Mouse (Mus musculus) kidney, adult 8-10 months (tissue): Measurements from ENCODE around the gene Hist1h1a.
A peak's percentile ranks its signal among the peaks of the same experiment; 100 is the strongest.
"Not testable (repeated sequence)": the region's sequence is repeated elsewhere in the genome, so short reads cannot be mapped to it uniquely, and the experiment has no call there.

Experiments
- DNase-seq, 2 experiments: peaks; one replicate each; pipeline ENCODE4 v3.0.0; 2022

Gene Hist1h1a

GRCm38 (mm10) chr13:23760240-23760971, 3.1 kb upstream of the Hist1h1a start:
- DNase-seq, result no peak

DNA sequence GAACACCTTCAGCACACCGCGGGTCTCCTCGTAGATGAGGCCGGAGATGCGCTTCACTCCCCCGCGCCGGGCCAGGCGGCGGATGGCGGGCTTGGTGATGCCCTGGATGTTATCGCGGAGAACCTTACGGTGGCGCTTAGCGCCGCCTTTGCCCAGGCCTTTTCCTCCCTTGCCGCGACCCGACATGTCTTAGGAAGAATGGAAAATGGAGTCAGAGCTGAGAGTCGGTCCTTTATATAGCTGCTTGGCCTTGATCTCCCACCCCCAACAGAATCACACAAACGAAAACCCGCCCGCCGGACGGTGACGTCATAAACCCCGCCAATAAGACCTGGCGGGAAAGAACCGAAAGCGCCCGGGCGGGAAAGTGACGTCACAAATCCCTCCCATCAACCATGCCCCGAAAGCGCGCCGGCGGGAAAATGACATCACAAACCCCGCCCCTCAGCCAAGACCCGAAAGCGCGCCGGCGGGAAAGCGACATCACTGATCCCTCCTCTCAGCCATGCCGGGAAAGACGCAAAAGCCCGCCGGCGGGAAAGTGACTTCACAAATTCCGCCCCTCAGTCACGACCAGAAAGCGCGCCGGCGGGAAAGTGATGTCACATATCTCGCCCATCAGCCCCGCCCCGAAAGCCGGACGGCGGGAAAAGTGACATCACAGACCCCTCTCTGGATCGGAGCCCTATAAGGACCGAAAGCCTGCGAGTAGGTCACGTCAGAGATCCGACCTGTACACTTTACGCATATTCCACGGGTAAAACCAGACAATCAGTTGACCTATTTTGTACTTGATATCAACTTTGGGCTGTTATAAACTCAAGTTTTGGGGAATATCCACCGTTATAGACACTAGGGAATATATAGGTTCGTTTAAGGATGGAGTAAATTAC, 2.2 kb upstream of the Hist1h1a start, which contains the start of gene Hist1h4a:
Gene Hist1h4a (minus strand): TSS at position 259 of the 893 bp plus-strand sequence.
- DNase-seq, result peak; percentile 93 to 95

DNA sequence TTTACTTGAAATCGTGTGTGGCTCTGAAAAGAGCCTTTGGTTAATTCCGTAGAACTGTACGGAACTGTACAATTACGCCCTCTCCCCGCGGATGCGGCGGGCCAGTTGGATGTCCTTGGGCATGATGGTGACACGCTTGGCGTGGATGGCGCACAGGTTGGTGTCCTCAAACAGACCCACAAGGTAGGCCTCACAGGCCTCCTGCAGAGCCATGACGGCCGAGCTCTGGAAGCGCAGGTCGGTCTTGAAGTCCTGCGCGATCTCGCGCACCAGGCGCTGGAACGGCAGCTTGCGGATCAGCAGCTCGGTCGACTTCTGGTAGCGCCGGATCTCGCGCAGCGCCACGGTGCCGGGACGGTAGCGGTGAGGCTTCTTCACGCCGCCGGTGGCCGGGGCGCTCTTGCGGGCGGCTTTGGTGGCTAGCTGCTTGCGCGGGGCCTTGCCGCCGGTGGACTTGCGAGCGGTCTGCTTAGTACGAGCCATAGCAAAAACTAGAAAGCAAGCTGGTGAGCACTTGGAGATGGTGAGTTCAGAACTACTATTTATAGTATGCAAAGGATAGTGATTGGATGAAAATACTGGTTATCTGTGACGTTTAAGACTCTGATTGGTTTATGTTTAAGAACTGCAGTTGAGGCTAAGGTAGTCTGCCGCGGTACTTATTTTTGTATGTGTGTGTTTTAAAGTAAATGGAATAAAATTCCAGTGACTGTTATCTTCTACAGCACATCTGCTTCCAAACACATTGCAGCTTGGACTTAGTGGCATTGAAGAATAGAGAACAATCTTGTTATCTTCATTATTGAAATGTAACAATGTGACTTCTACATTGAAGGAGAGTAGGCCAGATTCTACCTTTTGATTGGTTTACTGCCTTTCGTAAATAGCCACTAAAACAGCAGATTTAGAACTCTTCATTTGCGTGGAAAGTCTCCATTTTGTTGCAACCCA, 1.3 kb upstream of the Hist1h1a start, which contains the start of gene Hist1h3a:
Gene Hist1h3a (minus strand): TSS at position 516 of the 951 bp plus-strand sequence.
- peak; percentile 45 to 72 for DNase-seq

GRCm38 (mm10) chr13:23763242-23763585, 252 bp upstream of the Hist1h1a start:
- no peak for DNase-seq

DNA sequence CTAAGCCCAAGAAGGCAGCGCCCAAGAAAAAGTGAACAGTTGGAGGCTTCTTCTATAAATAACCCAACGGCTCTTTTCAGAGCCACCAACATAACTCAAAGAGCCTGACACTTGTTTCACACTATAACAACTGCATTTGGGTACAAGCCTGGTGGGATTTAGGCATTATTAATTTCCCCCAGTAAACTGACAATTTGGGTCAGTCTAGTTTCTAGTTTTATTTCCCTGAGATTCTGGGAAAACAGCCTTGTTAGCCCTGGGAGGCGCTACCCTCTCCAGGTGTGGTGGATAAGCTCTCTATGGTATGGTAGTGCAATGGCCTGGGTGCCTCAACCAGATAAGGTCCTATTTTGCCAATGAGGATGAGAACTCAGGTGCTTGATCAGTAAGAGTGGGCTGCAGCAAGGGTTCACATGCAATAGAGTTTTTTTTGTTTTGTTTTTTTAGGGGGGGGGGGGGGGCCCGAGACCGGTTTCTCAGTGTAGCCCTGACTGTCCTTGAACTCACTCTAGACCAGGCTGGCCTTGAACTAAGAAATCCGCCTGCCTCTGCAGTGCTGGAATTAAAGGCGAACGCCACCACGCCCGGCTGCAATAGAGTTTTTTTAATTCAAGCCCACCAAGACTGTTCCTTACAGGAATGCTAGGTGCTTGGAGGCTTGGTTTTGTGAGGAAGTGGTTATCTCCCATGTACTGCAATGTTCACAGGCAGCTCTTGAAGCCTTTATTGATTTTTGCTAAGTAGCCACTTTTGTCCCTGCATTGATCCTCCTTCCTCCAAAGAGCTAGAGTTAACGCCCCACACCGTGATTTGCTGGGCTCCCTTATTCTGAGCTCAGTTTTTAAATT, 1.1 kb downstream of the Hist1h1a start:
- DNase-seq, result no peak

DNA sequence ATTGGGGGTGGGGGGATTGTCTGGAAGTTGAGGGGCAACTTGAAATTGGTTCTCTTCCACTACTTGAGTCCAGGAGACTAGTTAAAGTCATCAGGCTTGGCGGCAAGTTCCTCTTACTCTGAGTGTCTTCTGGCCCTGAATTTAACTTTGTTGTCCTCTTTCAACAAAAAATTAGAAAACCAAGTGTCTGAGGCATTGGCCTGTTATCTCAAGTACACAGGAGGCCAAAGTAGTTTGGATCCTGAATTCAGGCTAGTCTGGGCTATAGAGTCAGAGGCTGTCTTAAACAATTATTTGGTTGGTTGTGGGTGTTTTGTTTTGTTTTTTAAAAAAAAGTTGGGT, 1.7 kb downstream of the Hist1h1a start:
- DNase-seq, result no peak

GRCm38 (mm10) chr13:23766772-23767171, 3.3 kb downstream of the Hist1h1a start:
- no peak for DNase-seq

DNA sequence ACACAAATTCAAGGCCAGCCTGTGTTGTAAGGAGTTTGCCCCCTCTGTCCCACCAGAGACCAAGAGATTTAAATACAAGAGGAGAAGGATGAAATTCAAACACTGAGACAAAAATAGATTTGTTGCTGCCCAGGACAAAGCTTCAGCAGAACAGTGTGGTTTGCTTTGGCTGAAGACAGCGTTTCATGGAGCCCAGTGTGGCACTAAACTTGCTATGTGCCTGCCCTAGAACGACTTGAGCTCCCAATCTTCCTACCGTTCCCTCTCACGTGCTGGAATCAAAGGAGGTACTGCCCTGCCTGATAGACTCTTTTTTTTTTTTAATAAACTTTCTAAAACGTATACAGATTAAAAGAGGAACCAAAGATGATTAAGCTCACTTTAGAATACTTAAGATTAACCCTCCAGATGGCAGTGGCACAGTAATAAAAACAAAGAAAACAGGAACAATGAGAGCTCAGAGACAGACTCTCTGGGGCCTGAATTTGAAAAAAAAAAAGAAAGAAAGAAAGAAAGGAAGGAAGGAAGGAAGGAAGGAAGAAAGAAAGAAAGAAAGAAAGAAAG, 5.5 kb downstream of the Hist1h1a start:
- no peak for DNase-seq

DNA sequence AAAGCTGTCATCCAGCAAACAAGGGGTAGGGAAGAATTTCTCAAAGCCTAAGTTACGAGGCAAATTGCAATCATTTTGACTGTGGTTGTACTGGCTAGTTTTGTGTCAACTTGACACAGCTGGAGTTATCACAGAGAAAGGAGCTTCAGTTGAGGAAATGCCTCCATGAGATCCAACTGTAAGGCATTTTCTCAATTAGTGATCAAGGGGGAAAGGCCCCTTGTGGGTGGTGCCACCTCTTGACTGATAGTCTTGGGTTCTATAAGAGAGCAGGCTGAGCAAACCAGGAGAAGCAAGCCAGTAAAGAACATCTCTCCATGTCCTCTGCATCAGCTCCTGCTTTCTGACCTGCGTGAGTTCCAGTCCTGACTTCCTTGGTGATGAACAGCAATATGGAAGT, 6.1 kb downstream of the Hist1h1a start, which contains the start of gene Trim38:
Gene Trim38 (plus strand): TSS at position 301 of the 400 bp plus-strand sequence.
- not testable (repeated sequence) for DNase-seq

DNA sequence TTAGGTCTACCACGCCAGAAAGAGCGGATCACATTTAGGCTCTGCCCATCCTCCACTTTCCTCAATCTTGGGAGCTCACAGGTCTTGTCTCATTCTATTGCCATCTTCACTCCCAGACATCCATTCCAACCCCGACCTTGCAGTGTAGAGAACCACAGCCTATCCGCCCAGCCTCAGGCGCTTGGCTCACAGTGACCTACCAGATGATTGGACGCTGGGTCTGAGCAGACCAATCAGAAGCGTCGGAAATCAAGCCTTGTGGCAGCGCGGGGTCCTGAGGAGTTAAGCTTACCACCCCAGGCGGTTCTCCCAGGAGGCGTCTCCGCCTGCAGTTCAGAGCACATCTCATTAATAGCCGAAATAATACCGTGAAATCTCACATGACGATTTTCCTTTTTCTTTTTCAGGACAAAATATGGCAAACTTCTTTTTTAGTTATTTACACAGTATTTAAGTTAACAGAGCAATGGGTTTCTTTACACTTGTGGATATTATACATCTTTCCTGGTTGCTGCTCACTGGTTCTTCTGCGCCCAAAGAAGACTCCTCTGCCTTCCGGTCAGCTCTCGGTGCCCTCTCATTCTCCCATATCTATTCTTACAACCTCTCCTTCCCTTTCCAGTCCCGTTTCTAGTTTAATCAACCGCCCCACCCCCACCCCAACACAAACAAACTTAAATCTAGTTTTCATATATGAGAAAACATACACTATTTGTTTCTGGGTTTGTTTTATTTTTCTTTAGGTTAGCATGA, 9.3 kb downstream of the Hist1h1a start:
- DNase-seq, result no peak

- DNase-seq, result no peak
These were observed 14.9 kb downstream of the Hist1h1a start for GRCm38 (mm10) chr13:23778339-23778738.

DNA sequence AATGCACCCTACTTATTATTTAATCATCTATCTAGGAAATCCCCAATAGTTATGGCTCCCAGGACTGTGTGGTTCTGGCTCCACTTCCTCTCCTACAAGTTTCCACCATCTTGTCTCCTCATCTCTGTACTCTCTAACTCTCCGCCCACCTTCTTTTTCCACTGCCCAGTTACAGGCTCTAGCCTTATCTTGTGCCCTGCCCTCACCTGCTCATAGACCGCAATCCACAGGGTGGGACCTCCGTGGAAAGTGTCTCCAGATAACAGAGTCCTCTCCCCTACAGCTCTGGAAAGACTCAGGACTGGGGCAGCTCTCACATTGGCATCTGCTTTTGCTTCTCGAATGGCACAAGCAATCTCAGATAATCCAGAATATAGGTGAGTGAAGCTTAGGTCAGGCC, 15.6 kb downstream of the Hist1h1a start:
- DNase-seq, result no peak

DNA sequence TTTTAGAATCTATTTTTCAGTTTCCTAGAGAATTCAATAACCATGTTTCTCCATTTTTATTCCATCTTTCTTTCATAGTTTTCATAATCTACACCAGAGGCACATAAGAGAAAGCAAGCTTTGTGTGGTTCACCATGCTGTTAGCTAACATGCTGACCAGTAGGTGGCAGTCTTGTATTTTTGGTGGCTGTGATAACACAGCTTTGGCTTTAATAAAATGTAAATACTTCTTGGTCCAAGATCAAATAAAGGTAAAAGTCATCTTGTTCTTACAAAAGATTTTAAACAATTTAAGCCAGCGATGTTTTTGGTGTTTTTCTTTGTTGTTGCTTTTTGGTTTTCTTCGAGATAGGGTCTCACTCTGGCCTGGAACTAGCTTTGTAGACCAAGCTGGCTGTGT, 29.1 kb downstream of the Hist1h1a start:
- peak; percentile 20 to 25 for DNase-seq

GRCm38 (mm10) chr13:23799405-23799804, 35.9 kb downstream of the Hist1h1a start:
- DNase-seq, result no peak

GRCm38 (mm10) chr13:23804532-23804931, 41.1 kb downstream of the Hist1h1a start:
- no peak for DNase-seq

DNA sequence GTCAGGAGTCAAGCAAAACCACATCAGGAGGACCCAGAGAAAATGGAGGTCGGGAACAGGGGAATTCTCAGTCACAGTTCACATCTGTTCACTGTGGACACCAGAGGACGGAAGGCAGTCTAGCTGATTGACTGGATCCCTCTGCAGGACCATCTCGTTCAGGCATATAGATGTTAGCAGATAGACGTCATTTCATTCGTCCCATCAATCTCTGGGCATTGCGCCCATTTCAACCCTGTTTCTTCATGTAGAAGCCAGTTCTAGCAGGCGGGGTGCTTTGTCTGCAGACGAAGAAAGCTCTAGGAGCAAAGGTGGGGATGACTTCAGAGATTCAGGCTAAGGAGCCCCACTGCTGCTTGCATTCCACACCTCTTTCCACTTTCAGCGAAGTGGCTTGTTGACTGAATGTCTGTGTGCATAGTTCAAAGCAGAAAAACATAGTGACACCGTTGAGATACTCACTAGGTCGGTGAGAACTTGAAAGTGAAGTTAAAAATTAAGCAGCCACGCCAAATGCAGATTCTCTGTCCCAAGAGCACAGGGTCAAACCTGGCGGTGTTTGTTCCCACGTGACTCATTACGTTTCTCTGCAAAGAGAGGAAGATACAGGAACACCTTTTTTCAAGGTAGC, 43.1 kb downstream of the Hist1h1a start, which contains the start of gene Slc17a2:
Gene Slc17a2 (plus strand): TSS at position 572 of the 631 bp plus-strand sequence.
- DNase-seq, result peak; percentile 6 to 55
